Mouse (Mus musculus) forebrain, postnatal 0 days (tissue): ENCODE measurements around the gene Capn8. TPM values are rescaled to one million over a fixed set of nuclear protein-coding genes. Genes with fewer than 3 reads are reported as not detected.

Experiments used
- ATAC-seq: fragments of 200-750 bp; cut with Nextera tagmentation; 2 replicates; pipeline ENCODE4 v1.8.0; 2017; ENCODE audit warnings: mild to moderate bottlenecking, moderate library complexity
- DNase-seq: peaks from one replicate; pipeline ENCODE4 v3.0.0-alpha.2; 2015
- H3K27ac ChIP-seq: fragments of 300-500 bp; sonication (generic); 2 replicates; pipeline ENCODE4 v1.5.1; 2014; ENCODE audit warnings: low read depth, mild to moderate bottlenecking, antibody characterized with exemption, low read length, moderate library complexity, mixed read lengths
- H3K27me3 ChIP-seq: fragments of 300-500 bp; sonication (generic); 2 replicates; pipeline ENCODE4 v1.6.1; 2014; ENCODE audit warnings: mild to moderate bottlenecking, low read length, mixed read lengths; ENCODE audit not compliant: insufficient read depth
- H3K36me3 ChIP-seq: fragments of 300-500 bp; sonication (generic); 2 replicates; pipeline ENCODE4 v1.6.1; 2014; ENCODE audit warnings: mild to moderate bottlenecking, moderate library complexity; ENCODE audit not compliant: insufficient read depth
- H3K4me1 ChIP-seq: fragments of 300-500 bp; sonication (generic); 2 replicates; pipeline ENCODE4 v1.6.1; 2014; ENCODE audit warnings: antibody characterized with exemption; ENCODE audit not compliant: insufficient read depth
- H3K4me2 ChIP-seq: fragments of 300-500 bp; sonication (generic); 2 replicates; pipeline ENCODE4 v1.6.1; 2014; ENCODE audit warnings: low read depth, mild to moderate bottlenecking, moderate library complexity
- H3K4me3 ChIP-seq: fragments of 300-500 bp; sonication (generic); 2 replicates; pipeline ENCODE4 v1.5.1; 2014; ENCODE audit warnings: low read depth, low read length, mixed read lengths
- H3K9ac ChIP-seq: fragments of 300-500 bp; sonication (generic); 2 replicates; pipeline ENCODE4 v1.6.1; 2014; ENCODE audit warnings: mild to moderate bottlenecking
- H3K9me3 ChIP-seq: fragments of 300-500 bp; sonication (generic); 2 replicates; pipeline ENCODE4 v1.6.1; 2016; ENCODE audit warnings: low read length
- CTCF ChIP-seq: sonication (generic); IDR thresholded peaks from 2 replicates; pipeline ENCODE4 v1.5.1; 2016; ENCODE audit warnings: antibody characterized with exemption, control low read depth, low read depth
- WGBS: fragments of 180-500 bp; shearing (Covaris S2); extraction: QIAGEN DNeasy Blood & Tissue Kit; methylation state at CpG from one replicate; pipeline ENCODE4 v1.1.7; 2014; 5-methylcytosine and 5-hydroxymethylcytosine counted together
- polyA plus RNA-seq: library from polyadenylated mRNA; unstranded; fragments of >200 nt; fragmentation: Nextera tagmentation; extraction: Ambion mirVana; gene quantifications from 2 replicates; pipeline ENCODE4 v1.2.1, GENCODE M21; 2015
- total RNA-seq: library from RNA; depleted of rRNA; stranded (reverse); fragments of >200 nt; gene quantifications from 2 replicates; pipeline ENCODE4 v1.2.3, GENCODE M21; 2014

Gene Capn8
- total and polyA plus RNA-seq, 2 experiments from 2014 or later = 0.12 TPM; not detected in 1

GRCm38 (mm10) chr1:182660365-182660764 lies 95.6 kb downstream of the Capn8 start:
- H3K4me2 ChIP-seq = no peak overlapping the region
- ATAC-seq (no peak), DNase-seq (no peak)
- H3K9ac ChIP-seq = no peak overlapping the region
- 77% methylated on average over 7 of the region's 7 CpGs for WGBS
- no peaks in the 10 kb centered on the region for H3K9me3 ChIP-seq
- H3K4me3 ChIP-seq = no peak overlapping the region
- H3K27me3 ChIP-seq = no peaks in the 10 kb centered on the region
- TF ChIP-seq CTCF = no peak
- H3K4me1 ChIP-seq = peaks cover 3% of the 10 kb centered on the region; the same call in 1 of the 2 replicates
- H3K36me3 ChIP-seq = no peaks in the 10 kb centered on the region
- H3K27ac ChIP-seq = no peak overlapping the region

GRCm38 (mm10) chr1:182663671-182664070 lies 98.9 kb downstream of the Capn8 start:
- no peak overlapping the region for H3K27ac ChIP-seq
- peak; percentile 60 for ATAC-seq
- H3K9ac ChIP-seq = no peak overlapping the region
- no peaks in the 10 kb centered on the region for H3K27me3 ChIP-seq
- TF ChIP-seq CTCF = no peak
- peaks cover 3% of the 10 kb centered on the region; the same call in 1 of the 2 replicates for H3K4me1 ChIP-seq
- H3K4me2 ChIP-seq = no peak overlapping the region
- H3K4me3 ChIP-seq = no peak overlapping the region
- peak; percentile 47 for DNase-seq
- H3K9me3 ChIP-seq = no peaks in the 10 kb centered on the region
- 24% methylated on average over 11 of the region's 11 CpGs for WGBS
- H3K36me3 ChIP-seq = no peaks in the 10 kb centered on the region

GRCm38 (mm10) chr1:182664841-182665240 lies 100.0 kb downstream of the Capn8 start:
- no peaks in the 10 kb centered on the region for H3K27me3 ChIP-seq
- TF ChIP-seq CTCF = no peak
- H3K4me2 ChIP-seq = no peak overlapping the region
- H3K9me3 ChIP-seq = no peaks in the 10 kb centered on the region
- WGBS = 65% methylated on average over 4 of the region's 4 CpGs
- ATAC-seq = no peak
- peaks cover 3% of the 10 kb centered on the region; the same call in 1 of the 2 replicates for H3K4me1 ChIP-seq
- no peak for DNase-seq
- H3K27ac ChIP-seq = no peak overlapping the region
- H3K4me3 ChIP-seq = no peak overlapping the region
- H3K9ac ChIP-seq = no peak overlapping the region
- H3K36me3 ChIP-seq = no peaks in the 10 kb centered on the region

- no peak overlapping the region for H3K9ac ChIP-seq
- H3K27me3 ChIP-seq = no peaks in the 10 kb centered on the region
- no peaks in the 10 kb centered on the region for H3K36me3 ChIP-seq
- DNase-seq = no peak
- H3K4me2 ChIP-seq = no peak overlapping the region
- no peak for TF ChIP-seq CTCF
- peaks cover 3% of the 10 kb centered on the region; the same call in 1 of the 2 replicates for H3K4me1 ChIP-seq
- H3K27ac ChIP-seq = no peak overlapping the region
- 75% methylated on average over 3 of the region's 3 CpGs for WGBS
- no peak for ATAC-seq
- H3K9me3 ChIP-seq = no peaks in the 10 kb centered on the region
- H3K4me3 ChIP-seq = no peak overlapping the region
These were observed 102.5 kb downstream of the Capn8 start for GRCm38 (mm10) chr1:182667281-182667680.

- H3K36me3 ChIP-seq = no peaks in the 10 kb centered on the region
- no peaks in the 10 kb centered on the region for H3K9me3 ChIP-seq
- no peak overlapping the region for H3K4me2 ChIP-seq
- no peak overlapping the region for H3K9ac ChIP-seq
- H3K4me1 ChIP-seq = no peaks in the 10 kb centered on the region
- 71% methylated on average over 11 of the region's 11 CpGs for WGBS
- no peak overlapping the region for H3K4me3 ChIP-seq
- no peaks in the 10 kb centered on the region for H3K27me3 ChIP-seq
- ATAC-seq = no peak
- no peak for TF ChIP-seq CTCF
- DNase-seq = no peak
- no peak overlapping the region for H3K27ac ChIP-seq
These were observed 104.9 kb downstream of the Capn8 start for GRCm38 (mm10) chr1:182669741-182670140.

GRCm38 (mm10) chr1:182670563-182671342 lies 105.9 kb downstream of the Capn8 start:
- no peak overlapping the region for H3K4me2 ChIP-seq
- no peak overlapping the region for H3K27ac ChIP-seq
- H3K9me3 ChIP-seq = no peaks in the 10 kb centered on the region
- TF ChIP-seq CTCF = no peak
- 27% methylated on average over 11 of the region's 11 CpGs for WGBS
- no peaks in the 10 kb centered on the region for H3K27me3 ChIP-seq
- H3K4me1 ChIP-seq = no peaks in the 10 kb centered on the region
- no peak overlapping the region for H3K4me3 ChIP-seq
- ATAC-seq (no peak), DNase-seq (no peak)
- H3K36me3 ChIP-seq = no peaks in the 10 kb centered on the region
- no peak overlapping the region for H3K9ac ChIP-seq

- no peak overlapping the region for H3K4me2 ChIP-seq
- no peaks in the 10 kb centered on the region for H3K4me1 ChIP-seq
- ATAC-seq (no peak), DNase-seq (no peak)
- no peak overlapping the region for H3K9ac ChIP-seq
- no peaks in the 10 kb centered on the region for H3K27me3 ChIP-seq
- no peak overlapping the region for H3K27ac ChIP-seq
- no peak for TF ChIP-seq CTCF
- WGBS = 37% methylated on average over 4 of the region's 4 CpGs
- H3K4me3 ChIP-seq = no peak overlapping the region
- H3K9me3 ChIP-seq = no peaks in the 10 kb centered on the region
- no peaks in the 10 kb centered on the region for H3K36me3 ChIP-seq
These were observed 106.5 kb downstream of the Capn8 start for GRCm38 (mm10) chr1:182671343-182671624.
